Mouse (Mus musculus) left cerebral cortex, postnatal 36 days (tissue): Measurements from ENCODE around the gene AF067063. TPM values are rescaled to one million over a fixed set of nuclear protein-coding genes. Genes with fewer than 3 reads are reported as not detected.
"Not testable (repeated sequence)": the region's sequence is repeated elsewhere in the genome, so short reads cannot be mapped to it uniquely, and the experiment has no call there.

Experiments used
- DNase-seq, 2 experiments: peaks; one replicate each; pipeline ENCODE4 v3.0.0; 2021 to 2022; ENCODE audit warnings: low spot score in 2 of 2, mixed read lengths in 1 of 2
- intact Hi-C: fragments of 180-260 bp; cut with DNase I; formaldehyde crosslinking; loops from one replicate; pipeline ENCODE4 v1.15.1; 2025
- total RNA-seq, 2 experiments: library from RNA; stranded (reverse); gene quantifications; 2 replicates each; pipeline ENCODE4 v1.2.3; 2021

The AF067063 gene
- not detected for total RNA-seq

- DNase-seq, intact Hi-C loops: not testable (repeated sequence)
These were observed at the start of gene AF067063 for GRCm38 (mm10) chr13:119830116-119830515. AF067063 (minus strand) TSS chr13:119830216.

GRCm38 (mm10) chr13:119864395-119864999 is 34.5 kb upstream of the AF067063 start:
- intact Hi-C loops, DNase-seq: not testable (repeated sequence)

GRCm38 (mm10) chr13:119862399-119862798 is 32.4 kb upstream of the AF067063 start:
- intact Hi-C loops, DNase-seq: not testable (repeated sequence)

GRCm38 (mm10) chr13:119839982-119840381 is 10.0 kb upstream of the AF067063 start:
- intact Hi-C loops, DNase-seq: not testable (repeated sequence)

GRCm38 (mm10) chr13:119837719-119838337 is 7.8 kb upstream of the AF067063 start:
- intact Hi-C loops, result not testable (repeated sequence)
- DNase-seq, result peak in 1 of 2 experiments; percentile 4

GRCm38 (mm10) chr13:119836324-119836811 is 6.4 kb upstream of the AF067063 start:
- DNase-seq, result peak in 1 of 2 experiments; percentile 13
- intact Hi-C loops, result not testable (repeated sequence)

- intact Hi-C loops, result not testable (repeated sequence)
- peak in 1 of 2 experiments; percentile 6 for DNase-seq
These were observed 5.5 kb upstream of the AF067063 start, which contains the start of gene D13Ertd608e for GRCm38 (mm10) chr13:119835320-119836056. D13Ertd608e (plus strand) TSS chr13:119836006.

GRCm38 (mm10) chr13:119817579-119818206 is 12.3 kb downstream of the AF067063 start:
- no peak for DNase-seq
- intact Hi-C loops, result no loop called here

GRCm38 (mm10) chr13:119816798-119817197 is 13.2 kb downstream of the AF067063 start:
- intact Hi-C loops, result no loop called here
- no peak for DNase-seq

- intact Hi-C loops, result no loop called here
- no peak for DNase-seq
These were observed 20.0 kb downstream of the AF067063 start for GRCm38 (mm10) chr13:119810031-119810430.

GRCm38 (mm10) chr13:119808937-119809336 is 21.1 kb downstream of the AF067063 start:
- DNase-seq, result no peak
- intact Hi-C loops, result no loop called here

- intact Hi-C loops, result no loop called here
- no peak for DNase-seq
These were observed 32.4 kb downstream of the AF067063 start for GRCm38 (mm10) chr13:119797656-119798055.

- intact Hi-C loops, result loop anchor here (5.0 kb wide), 2 partner anchors 101 to 151 kb away; partner anchors contain the start of gene Hmgcs1
- DNase-seq, result no peak
These were observed 37.1 kb downstream of the AF067063 start for GRCm38 (mm10) chr13:119792791-119793404.

GRCm38 (mm10) chr13:119791580-119792135 is 38.4 kb downstream of the AF067063 start:
- intact Hi-C loops, result loop anchor here (2.0 to 5.0 kb wide), 3 partner anchors 37 to 149 kb away; partner anchors contain the start of genes Hmgcs1 and Nim1k

GRCm38 (mm10) chr13:119790761-119791579 is 39.0 kb downstream of the AF067063 start, which contains the start of gene Zfp131:
Zfp131 (minus strand) TSS chr13:119790889.
- DNase-seq, result peak; percentile 91
- intact Hi-C loops, result loop anchor here (2.0 to 5.0 kb wide), 3 partner anchors 36 to 149 kb away; partner anchors contain the start of genes Hmgcs1 and Nim1k

More at GRCm38 (mm10) chr13:119791580-119792135, 38.4 kb downstream of the AF067063 start:
- DNase-seq, result no peak

GRCm38 (mm10) chr13:119789851-119790717 is 39.9 kb downstream of the AF067063 start:
- intact Hi-C loops, result loop anchor here (2.0 to 5.0 kb wide), 3 partner anchors 35 to 148 kb away; partner anchors contain the start of genes Hmgcs1 and Nim1k
- peak; percentile 64 to 67 for DNase-seq

GRCm38 (mm10) chr13:119783581-119783980 is 46.4 kb downstream of the AF067063 start:
- DNase-seq, result no peak
- intact Hi-C loops, result no loop called here
